Mouse (Mus musculus) heart, embryonic 14.5 days (tissue): Measurements from ENCODE around the gene Nectin2. TPM values are rescaled to one million over a fixed set of nuclear protein-coding genes. Genes with fewer than 3 reads are reported as not detected.

ENCODE experiments used
- ATAC-seq: fragments of 200-750 bp; cut with Nextera tagmentation; 2 replicates; pipeline ENCODE4 v1.8.0; 2017; ENCODE audit warnings: low read depth, moderate TSS enrichment; ENCODE audit not compliant: insufficient number of reproducible peaks, insufficient read depth, low FRiP score
- H3K27ac ChIP-seq, 2 experiments: fragments of 200-500 bp in 1 of 2; fragments of 300-500 bp in 1 of 2; sonication (generic) in 1 of 2; replicated peaks in 1 of 2; 2 replicates each; pipeline ENCODE4 v1.5.1; 2012 to 2014; ENCODE audit warnings: low read depth in 2 of 2, low read length in 2 of 2, control low read depth in 1 of 2, mild to moderate bottlenecking in 1 of 2, mixed read lengths in 1 of 2; ENCODE audit not compliant: control insufficient read depth in 1 of 2, insufficient read depth in 1 of 2
- H3K27me3 ChIP-seq: fragments of 300-500 bp; sonication (generic); 2 replicates; pipeline ENCODE4 v1.6.1; 2014; ENCODE audit warnings: mild to moderate bottlenecking, low read length, control low read depth; ENCODE audit not compliant: control insufficient read depth, insufficient read depth
- H3K36me3 ChIP-seq: fragments of 300-500 bp; sonication (generic); 2 replicates; pipeline ENCODE4 v1.6.1; 2014; ENCODE audit warnings: mild to moderate bottlenecking, control low read depth, low read length, mixed read lengths; ENCODE audit not compliant: control insufficient read depth, insufficient read depth
- H3K4me1 ChIP-seq, 2 experiments: fragments of 200-500 bp in 1 of 2; fragments of 300-500 bp in 1 of 2; sonication (generic) in 1 of 2; 2 replicates each; pipeline ENCODE4 v1.6.1; 2012 to 2014; ENCODE audit warnings: low read length in 2 of 2, control low read depth in 1 of 2, mixed read lengths in 1 of 2; ENCODE audit not compliant: control insufficient read depth in 2 of 2, insufficient read depth in 2 of 2
- H3K4me2 ChIP-seq: fragments of 300-500 bp; sonication (generic); 2 replicates; pipeline ENCODE4 v1.6.1; 2014; ENCODE audit warnings: mild to moderate bottlenecking, low read length
- H3K4me3 ChIP-seq, 2 experiments: fragments of 200-500 bp in 1 of 2; fragments of 300-500 bp in 1 of 2; sonication (generic) in 1 of 2; 2 replicates each; pipeline ENCODE4 v1.5.1; 2012 to 2014; ENCODE audit warnings: low read length in 2 of 2, mild to moderate bottlenecking in 2 of 2, control low read depth in 1 of 2, low read depth in 1 of 2, moderate library complexity in 1 of 2; ENCODE audit not compliant: control insufficient read depth in 1 of 2, insufficient read depth in 1 of 2
- H3K9ac ChIP-seq: fragments of 300-500 bp; sonication (generic); 2 replicates; pipeline ENCODE4 v1.6.1; 2014; ENCODE audit warnings: mild to moderate bottlenecking, low read length
- H3K9me3 ChIP-seq: fragments of 300-500 bp; sonication (generic); 2 replicates; pipeline ENCODE4 v1.6.1; 2016; ENCODE audit warnings: low read length, control low read depth; ENCODE audit not compliant: control insufficient read depth
- WGBS: fragments of 180-500 bp; shearing (Covaris S2); extraction: QIAGEN DNeasy Blood & Tissue Kit; methylation state at CpG from one replicate; pipeline ENCODE4 v1.1.7; 2014; 5-methylcytosine and 5-hydroxymethylcytosine counted together
- polyA plus RNA-seq: library from polyadenylated mRNA; unstranded; fragments of >200 nt; fragmentation: Nextera tagmentation; extraction: Ambion mirVana; gene quantifications from 2 replicates; pipeline ENCODE4 v1.2.1, GENCODE M21; 2014

Gene Nectin2
- polyA plus RNA-seq, 1 experiment from 2014 or later, result 68.4 TPM

DNA sequence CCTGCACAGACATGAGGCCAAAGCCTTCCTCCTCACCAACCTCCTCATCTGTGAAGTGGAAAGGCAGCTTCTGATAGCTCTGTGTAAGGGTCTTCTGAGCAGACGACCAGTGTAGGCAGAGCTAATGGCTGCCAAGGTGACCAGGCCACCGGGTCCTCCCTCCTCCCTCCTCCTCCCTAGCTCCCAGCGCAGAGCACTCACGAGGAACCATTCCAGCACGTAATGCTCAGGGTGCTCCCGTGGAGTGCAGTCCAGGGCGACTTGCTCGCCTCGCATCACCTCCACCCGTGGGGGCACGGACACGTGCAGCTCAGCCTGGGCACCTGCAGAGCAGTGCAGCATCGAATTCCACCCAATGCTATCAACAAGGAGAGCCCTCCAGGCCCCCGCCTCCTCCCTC is 18.0 kb upstream of the Nectin2 start:
- H3K9ac ChIP-seq, result peak overlapping the region; percentile 79
- 0 out of 2 replicates have a peak, but pooled peaks have one; percentile 10 for ATAC-seq
- peak overlapping the region; percentile 21 to 69; a peak in 3 of 4 replicates for H3K27ac ChIP-seq
- peaks cover 47% of the 10 kb centered on the region for H3K36me3 ChIP-seq
- WGBS, result 36% methylated on average over 14 of the region's 14 CpGs
- peak overlapping the region; percentile 22 to 52 for H3K4me3 ChIP-seq
- peak overlapping the region; percentile 90 for H3K4me2 ChIP-seq
- no peaks in the 10 kb centered on the region for H3K9me3 ChIP-seq
- peaks cover 17 to 30% of the 10 kb centered on the region in 2 experiments for H3K4me1 ChIP-seq
- no peaks in the 10 kb centered on the region for H3K27me3 ChIP-seq

GRCm38 (mm10) chr7:19764581-19764980 is 14.3 kb upstream of the Nectin2 start:
- WGBS, result 81% methylated on average over 9 of the region's 9 CpGs

DNA sequence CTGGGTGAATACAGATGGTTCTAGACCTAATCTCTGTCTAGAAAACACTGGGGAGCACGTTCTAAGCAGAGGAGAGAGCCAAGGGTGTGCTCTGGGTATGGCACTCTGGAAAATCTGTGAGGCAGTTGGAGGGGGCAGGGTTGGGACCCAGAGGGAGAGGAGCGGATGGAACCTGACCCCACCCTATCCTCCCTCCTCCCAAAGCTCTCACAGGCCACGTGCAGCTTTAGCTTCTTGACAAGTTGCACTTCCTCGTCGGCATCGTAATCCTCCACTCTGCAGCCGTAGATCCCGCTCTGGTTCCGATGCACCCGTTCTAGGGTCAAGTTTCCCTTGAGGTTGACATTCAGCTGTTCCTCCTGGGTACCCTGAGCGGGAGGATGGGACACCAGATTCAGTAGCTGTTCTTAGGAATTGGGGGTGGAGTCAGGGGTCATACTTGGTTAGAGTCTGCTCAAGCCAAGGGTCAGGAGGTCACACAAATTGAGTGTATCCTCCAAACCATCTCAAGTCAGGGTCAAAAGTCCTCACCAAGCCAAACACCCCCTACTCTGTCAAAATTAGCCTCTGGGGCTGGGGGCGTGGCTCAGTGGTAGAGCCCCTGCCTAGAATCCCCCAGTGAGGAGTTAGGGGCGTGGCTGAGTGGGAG is 13.7 kb upstream of the Nectin2 start:
- Histone ChIP-seq H3K27ac (no peak overlapping the region), H3K36me3 (peaks cover 75% of the 10 kb centered on the region), H3K4me2 (no peak overlapping the region), H3K4me1 (peaks cover 18 to 40% of the 10 kb centered on the region in 2 experiments), H3K4me3 (no peak overlapping the region), H3K27me3 (no peaks in the 10 kb centered on the region), H3K9me3 (no peaks in the 10 kb centered on the region), H3K9ac (no peak overlapping the region)
- 80% methylated on average over 13 of the region's 13 CpGs for WGBS
- no peak for ATAC-seq

More at GRCm38 (mm10) chr7:19764581-19764980, 14.3 kb upstream of the Nectin2 start:
- Histone ChIP-seq H3K4me3 (no peak overlapping the region), H3K9me3 (no peaks in the 10 kb centered on the region), H3K27me3 (no peaks in the 10 kb centered on the region), H3K27ac (no peak overlapping the region), H3K36me3 (peaks cover 69% of the 10 kb centered on the region), H3K9ac (no peak overlapping the region), H3K4me2 (no peak overlapping the region), H3K4me1 (peaks cover 21 to 41% of the 10 kb centered on the region in 2 experiments)
- ATAC-seq, result no peak

GRCm38 (mm10) chr7:19762283-19762682 is 12.0 kb upstream of the Nectin2 start:
- Histone ChIP-seq H3K9me3 (no peaks in the 10 kb centered on the region), H3K4me2 (no peak overlapping the region), H3K9ac (peak overlapping the region; percentile 11; the same call in 1 of the 2 replicates), H3K27ac (peak overlapping the region; percentile 59 to 74), H3K36me3 (peaks cover 83% of the 10 kb centered on the region), H3K27me3 (no peaks in the 10 kb centered on the region), H3K4me3 (no peak overlapping the region), H3K4me1 (peaks cover 14 to 28% of the 10 kb centered on the region in 2 experiments)
- WGBS, result 29% methylated on average over 11 of the region's 11 CpGs
- 0 out of 2 replicates have a peak, but pooled peaks have one; percentile 17 for ATAC-seq

GRCm38 (mm10) chr7:19760021-19760420 is 9.7 kb upstream of the Nectin2 start:
- H3K4me2 ChIP-seq, result 0 out of 2 replicates have a peak overlapping the region, but pooled peaks have one; percentile 2
- peak overlapping the region; percentile 41; the same call in 1 of the 2 replicates for H3K9ac ChIP-seq
- peaks cover 60% of the 10 kb centered on the region for H3K36me3 ChIP-seq

GRCm38 (mm10) chr7:19758623-19759022 is 8.3 kb upstream of the Nectin2 start:
- H3K9ac ChIP-seq, result no peak overlapping the region
- H3K4me1 ChIP-seq, result peaks cover 36 to 63% of the 10 kb centered on the region in 2 experiments
- no peaks in the 10 kb centered on the region for H3K9me3 ChIP-seq
- no peak overlapping the region for H3K4me3 ChIP-seq
- no peak overlapping the region for H3K27ac ChIP-seq
- WGBS, result 80% methylated on average over 13 of the region's 13 CpGs
- ATAC-seq, result no peak
- H3K4me2 ChIP-seq, result no peak overlapping the region
- no peaks in the 10 kb centered on the region for H3K27me3 ChIP-seq
- H3K36me3 ChIP-seq, result peaks cover 46% of the 10 kb centered on the region

More at GRCm38 (mm10) chr7:19760021-19760420, 9.7 kb upstream of the Nectin2 start:
- no peak for ATAC-seq
- Histone ChIP-seq H3K9me3 (no peaks in the 10 kb centered on the region), H3K27ac (peak overlapping the region; percentile 36 to 82), H3K4me3 (no peak overlapping the region), H3K27me3 (no peaks in the 10 kb centered on the region), H3K4me1 (peaks cover 30 to 50% of the 10 kb centered on the region in 2 experiments)
- WGBS, result 61% methylated on average over 13 of the region's 13 CpGs

DNA sequence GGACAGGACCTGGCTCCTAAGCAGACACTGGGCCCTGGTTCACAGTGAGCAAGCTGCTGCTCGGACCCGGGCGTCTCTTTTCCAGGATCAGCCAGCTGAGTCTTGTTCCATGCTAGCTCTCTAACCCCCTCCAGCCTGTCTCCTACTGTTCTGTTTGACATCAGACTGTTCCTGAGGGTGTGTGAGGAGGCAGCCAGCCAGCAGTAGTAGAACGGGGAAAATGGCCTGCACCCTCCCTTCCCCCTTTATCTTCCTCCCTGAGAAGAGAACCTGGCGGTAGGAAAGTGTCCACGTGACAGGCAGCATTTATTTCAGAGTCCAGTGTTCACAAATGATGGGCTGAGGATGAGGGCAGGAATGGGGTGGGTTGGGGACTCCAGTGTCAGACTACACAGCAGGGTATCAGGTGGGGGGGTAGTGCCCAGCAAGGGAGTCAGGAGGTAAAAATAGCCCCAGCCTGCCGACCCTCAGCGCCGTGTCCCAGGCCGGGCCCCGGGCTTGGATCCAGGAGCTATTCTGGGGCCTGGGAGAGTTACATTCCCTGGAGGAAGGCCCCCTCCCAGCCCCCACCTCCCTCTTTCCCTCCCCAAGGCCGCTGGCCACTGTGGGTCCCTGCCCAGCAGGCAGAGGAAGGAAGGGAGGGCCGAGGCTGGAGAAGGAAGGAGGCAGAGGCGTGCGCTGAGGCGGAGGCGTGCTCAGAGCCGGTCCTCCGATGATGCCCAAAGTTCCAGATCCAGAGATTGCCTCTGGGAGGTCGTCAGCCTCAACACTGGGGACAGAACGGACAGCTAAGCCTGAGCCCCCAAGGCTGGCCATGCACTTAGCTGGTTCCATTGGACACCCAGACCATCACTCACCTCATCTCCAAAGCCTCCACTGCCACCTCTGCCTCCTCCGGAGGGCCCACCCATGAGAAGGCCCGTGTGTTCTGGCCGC is 5.8 kb upstream of the Nectin2 start:
- Histone ChIP-seq H3K9ac (peak overlapping the region; percentile 67), H3K4me1 (peaks cover 35 to 60% of the 10 kb centered on the region in 2 experiments), H3K27ac (peak overlapping the region; percentile 80 to 99), H3K4me2 (peak overlapping the region; percentile 53), H3K9me3 (0 out of 2 replicates have a peak, but pooled peaks cover 2% of the 10 kb centered on the region), H3K27me3 (no peaks in the 10 kb centered on the region), H3K4me3 (peak overlapping the region in 1 of 2 experiments; percentile 2; a peak in 2 of 4 replicates), H3K36me3 (peaks cover 31% of the 10 kb centered on the region)
- peak; percentile 88 for ATAC-seq
- 13% methylated on average over 22 of the region's 24 CpGs for WGBS
